Mouse (Mus musculus) left cerebral cortex, postnatal 14 days (tissue): ENCODE data around the gene Gcnt2. TPM values are rescaled to one million over a fixed set of nuclear protein-coding genes. Genes with fewer than 3 reads are reported as not detected.
"Not testable (repeated sequence)": the region's sequence is repeated elsewhere in the genome, so short reads cannot be mapped to it uniquely, and the experiment has no call there.

ENCODE experiments used
- DNase-seq, 2 experiments: peaks; one replicate each; pipeline ENCODE4 v3.0.0; 2021 to 2022; ENCODE audit warnings: low spot score in 2 of 2, mixed read lengths in 1 of 2
- intact Hi-C: fragments of 180-260 bp; cut with DNase I; formaldehyde crosslinking; loops from one replicate; pipeline ENCODE4 v1.15.1; 2025
- total RNA-seq, 2 experiments: library from RNA; stranded (reverse); gene quantifications; 2 replicates each; pipeline ENCODE4 v1.2.3; 2021

The Gcnt2 gene
- total RNA-seq, 2 experiments from 2014 or later: 10.7 to 12.9 TPM

GRCm38 (mm10) chr13:40859225-40859624 is 329 bp upstream of the Gcnt2 start:
- intact Hi-C loops: no loop called here
- DNase-seq: no peak

GRCm38 (mm10) chr13:40863006-40863405 is 3.5 kb downstream of the Gcnt2 start:
- no peak for DNase-seq
- intact Hi-C loops: no loop called here

DNA sequence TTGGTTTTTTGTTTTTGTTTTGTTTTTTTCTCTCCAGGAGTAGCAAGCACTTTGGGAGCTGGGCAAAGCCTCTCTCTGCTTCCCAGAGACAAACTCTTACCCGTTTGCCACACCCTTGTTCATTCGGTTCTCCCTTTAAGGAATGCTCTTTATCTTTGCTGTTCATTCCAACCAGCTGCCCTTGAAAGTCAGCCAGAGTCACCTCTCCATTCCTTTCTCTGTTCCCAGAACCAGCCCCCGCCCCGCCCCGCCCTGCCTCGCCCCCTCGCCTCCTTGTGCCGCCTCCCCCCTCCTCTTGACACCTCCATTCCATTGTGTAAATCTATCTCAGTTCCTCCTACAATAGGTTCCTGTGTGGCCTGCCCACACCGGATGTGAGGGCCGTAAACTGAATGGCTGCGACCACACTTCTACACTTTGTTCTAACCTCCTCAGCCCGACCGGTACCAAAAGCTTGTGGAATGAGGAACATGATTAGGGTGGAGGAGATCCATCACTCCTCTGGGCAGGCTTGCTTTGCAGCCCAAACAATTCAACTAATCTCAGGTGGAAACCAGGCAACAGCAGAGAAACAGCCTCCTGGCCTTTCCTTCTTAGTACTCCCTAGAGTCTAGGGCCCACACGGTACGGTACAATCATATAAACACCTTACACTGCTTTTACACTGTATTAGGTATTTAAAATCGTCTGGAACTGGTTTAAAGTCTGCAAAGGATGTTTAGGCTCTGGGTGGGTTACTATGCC is 9.5 kb downstream of the Gcnt2 start:
- DNase-seq: no peak
- intact Hi-C loops: no loop called here

- DNase-seq: no peak
- intact Hi-C loops: no loop called here
These were observed 14.5 kb downstream of the Gcnt2 start for GRCm38 (mm10) chr13:40874021-40874420.

GRCm38 (mm10) chr13:40875415-40875814 is 15.9 kb downstream of the Gcnt2 start:
- intact Hi-C loops: no loop called here
- DNase-seq: no peak

GRCm38 (mm10) chr13:40877589-40877988 is 18.0 kb downstream of the Gcnt2 start:
- no peak for DNase-seq
- intact Hi-C loops: no loop called here

GRCm38 (mm10) chr13:40880557-40880956 is 21.0 kb downstream of the Gcnt2 start:
- DNase-seq: no peak
- intact Hi-C loops: no loop called here

GRCm38 (mm10) chr13:40882606-40883005 is 23.1 kb downstream of the Gcnt2 start:
- DNase-seq: no peak
- intact Hi-C loops: no loop called here

DNA sequence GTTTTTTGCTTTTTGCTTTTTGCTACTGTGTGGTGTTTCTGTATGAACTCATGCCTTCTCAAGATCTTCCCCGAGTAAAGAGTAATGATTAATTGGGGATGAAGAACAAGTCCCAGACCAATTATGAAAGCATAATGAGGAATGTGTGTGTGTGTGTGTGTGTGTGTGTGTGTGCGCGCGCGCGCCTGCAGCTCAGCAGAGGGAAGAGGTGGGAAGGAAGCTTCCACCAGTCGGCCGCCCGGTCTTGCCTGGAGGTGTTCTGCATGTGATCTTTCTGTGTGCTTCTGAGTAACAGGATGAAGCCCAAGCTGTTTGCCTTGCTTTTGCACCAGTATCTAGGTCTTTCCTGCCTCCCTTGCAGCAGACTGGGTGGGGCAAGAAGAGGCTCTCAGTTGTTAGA is 24.3 kb downstream of the Gcnt2 start:
- DNase-seq: no peak
- intact Hi-C loops: no loop called here

- DNase-seq: no peak
- intact Hi-C loops: no loop called here
These were observed 25.3 kb downstream of the Gcnt2 start for GRCm38 (mm10) chr13:40884878-40885277.

GRCm38 (mm10) chr13:40885935-40886642 is 26.5 kb downstream of the Gcnt2 start:
- intact Hi-C loops: no loop called here
- DNase-seq: no peak

GRCm38 (mm10) chr13:40886643-40887381 is 27.3 kb downstream of the Gcnt2 start:
- intact Hi-C loops: no loop called here
- no peak for DNase-seq

DNA sequence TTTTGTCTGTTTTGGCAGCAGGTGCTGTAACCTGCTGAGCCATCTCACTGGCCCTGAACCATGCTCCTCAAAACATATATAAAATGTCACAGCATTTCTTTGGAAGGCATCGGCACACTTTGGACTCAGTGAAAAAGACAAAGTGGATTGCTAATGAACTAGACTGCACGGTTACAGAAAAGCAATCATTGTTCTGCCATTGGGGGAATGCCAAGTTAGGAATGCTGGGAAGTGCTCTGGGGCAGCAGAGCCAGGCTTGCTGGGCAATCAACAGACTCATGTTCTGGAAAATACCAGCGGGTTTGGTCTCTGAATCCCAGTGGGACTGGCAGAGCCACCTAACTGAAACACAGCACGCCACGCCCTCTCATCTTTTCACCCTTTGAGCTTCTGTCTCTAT is 31.0 kb downstream of the Gcnt2 start:
- DNase-seq: peak in 1 of 2 experiments; percentile 26
- intact Hi-C loops: no loop called here

DNA sequence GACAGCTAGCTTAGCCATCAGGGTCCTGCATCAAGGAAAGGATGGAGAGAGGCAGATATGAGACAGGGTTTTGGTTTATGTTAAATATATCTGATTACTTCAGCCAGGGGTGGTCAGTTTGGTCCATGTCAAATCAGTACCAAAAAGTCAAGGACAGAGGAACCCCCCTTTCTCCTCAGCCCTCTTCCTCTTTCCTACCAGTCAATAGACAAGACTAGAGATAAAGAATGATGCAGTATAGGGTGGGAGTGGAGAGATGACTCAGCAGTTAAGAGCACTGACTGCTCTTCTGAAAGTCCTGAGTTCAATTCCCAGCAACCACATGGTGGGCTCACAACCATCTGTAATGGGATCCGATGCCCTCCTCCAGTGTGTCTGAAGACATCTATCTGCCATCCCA is 31.8 kb downstream of the Gcnt2 start:
- intact Hi-C loops, DNase-seq: not testable (repeated sequence)

- intact Hi-C loops: no loop called here
- no peak for DNase-seq
These were observed 32.5 kb downstream of the Gcnt2 start for GRCm38 (mm10) chr13:40892043-40892442.

GRCm38 (mm10) chr13:40892547-40892946 is 33.0 kb downstream of the Gcnt2 start:
- DNase-seq: no peak
- intact Hi-C loops: no loop called here

- intact Hi-C loops: no loop called here
- DNase-seq: no peak
These were observed 34.0 kb downstream of the Gcnt2 start for GRCm38 (mm10) chr13:40893573-40893972.

- DNase-seq, intact Hi-C loops: not testable (repeated sequence)
These were observed 38.6 kb downstream of the Gcnt2 start for GRCm38 (mm10) chr13:40898049-40898690.

- intact Hi-C loops: no loop called here
- no peak for DNase-seq
These were observed 39.1 kb downstream of the Gcnt2 start for GRCm38 (mm10) chr13:40898698-40899097.
